Mouse (Mus musculus): ENCODE results near the gene Trnp1. TPM values are rescaled to one million over a fixed set of nuclear protein-coding genes. Genes with fewer than 3 reads are reported as not detected.
A peak's percentile ranks its signal among the peaks of the same experiment; 100 is the strongest.

Trnp1 gene
- total and polyA plus RNA-seq, 2 experiments from 2014 or later: 14.3 to 25.7 TPM

DNA sequence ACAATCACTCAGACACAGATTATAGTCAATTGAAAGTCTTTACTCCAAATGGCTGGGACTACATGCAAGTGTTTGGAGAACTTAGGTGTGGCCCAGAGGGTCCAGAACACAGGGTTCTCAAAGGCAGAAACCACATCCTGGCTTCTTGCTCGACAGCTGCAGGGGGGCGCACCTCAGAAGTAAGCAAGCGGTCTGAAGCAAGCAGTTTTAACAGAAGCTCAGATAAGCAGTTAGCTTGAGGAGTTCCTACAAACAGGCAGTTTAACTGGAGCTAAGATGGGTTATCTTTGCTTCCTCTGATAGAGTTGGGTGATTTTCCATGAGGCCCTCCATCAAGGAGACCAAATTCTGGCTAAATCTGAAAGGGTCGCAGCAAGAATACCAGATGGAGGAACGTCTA lies 8.2 kb upstream of the Trnp1 start:
- no peak for TF ChIP-seq CTCF (IDR thresholded peaks at IDR 0.05; ENCODE audit: low read depth)

DNA sequence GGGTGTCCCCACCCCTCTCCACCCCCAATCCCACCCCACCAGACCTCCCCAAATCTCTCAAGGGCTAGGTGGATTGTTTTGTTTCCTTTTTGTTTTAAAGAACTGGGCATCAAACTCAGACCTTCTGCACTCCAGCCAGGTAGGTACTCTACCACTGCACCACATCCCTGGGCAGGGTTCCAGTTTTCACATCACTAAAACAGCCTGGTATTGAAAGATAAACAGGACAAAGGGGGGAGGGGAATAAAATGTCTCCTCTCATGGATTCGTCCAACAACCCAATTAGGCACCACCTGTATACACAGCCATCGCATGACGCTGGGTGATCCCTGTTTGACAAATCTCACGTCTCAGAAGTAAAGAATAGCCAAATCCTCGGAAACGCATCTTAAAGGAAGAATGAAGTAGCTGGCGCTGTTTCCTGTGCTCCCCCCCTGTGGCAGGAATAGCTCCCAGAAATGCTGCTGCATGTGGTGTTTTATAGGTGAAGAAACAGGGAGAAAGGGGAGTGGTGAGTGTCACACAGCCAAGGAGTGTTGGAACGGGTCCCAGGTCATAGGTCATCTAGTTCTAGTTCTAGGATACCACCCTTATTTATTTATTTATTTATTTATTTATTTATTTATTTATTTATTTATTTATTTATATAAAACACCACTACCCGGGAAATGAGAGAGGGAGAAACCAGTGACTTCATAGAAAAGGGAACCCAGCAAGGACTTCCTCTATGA lies 6.6 kb upstream of the Trnp1 start:
- no peak overlapping the region for H3K27ac ChIP-seq (ENCODE audit: low read depth, low read length)
- 56% methylated on average over 9 of the region's 9 CpGs for WGBS
- H3K4me2 ChIP-seq (ENCODE audit: low read depth): no peak overlapping the region

More for the DNA sequence above, 8.2 kb upstream of the Trnp1 start:
- H3K9ac ChIP-seq: no peak overlapping the region
- no peak for ATAC-seq
- no peak overlapping the region for H3K27ac ChIP-seq (ENCODE audit: low read depth, low read length)
- no peak overlapping the region for H3K4me2 ChIP-seq (ENCODE audit: low read depth)
- H3K4me1 ChIP-seq (ENCODE audit: insufficient read depth): no peaks in the 10 kb centered on the region
- H3K36me3 ChIP-seq (ENCODE audit: insufficient read depth): no peaks in the 10 kb centered on the region
- no peaks in the 10 kb centered on the region for H3K9me3 ChIP-seq (ENCODE audit: low read length)
- 75% methylated on average over 5 of the region's 5 CpGs for WGBS
- no peak overlapping the region for H3K4me3 ChIP-seq (ENCODE audit: low read depth, low read length)
- H3K27me3 ChIP-seq (ENCODE audit: insufficient read depth, low read length): no peaks in the 10 kb centered on the region; the same call in 1 of the 2 replicates
- no peak for DNase-seq

DNA sequence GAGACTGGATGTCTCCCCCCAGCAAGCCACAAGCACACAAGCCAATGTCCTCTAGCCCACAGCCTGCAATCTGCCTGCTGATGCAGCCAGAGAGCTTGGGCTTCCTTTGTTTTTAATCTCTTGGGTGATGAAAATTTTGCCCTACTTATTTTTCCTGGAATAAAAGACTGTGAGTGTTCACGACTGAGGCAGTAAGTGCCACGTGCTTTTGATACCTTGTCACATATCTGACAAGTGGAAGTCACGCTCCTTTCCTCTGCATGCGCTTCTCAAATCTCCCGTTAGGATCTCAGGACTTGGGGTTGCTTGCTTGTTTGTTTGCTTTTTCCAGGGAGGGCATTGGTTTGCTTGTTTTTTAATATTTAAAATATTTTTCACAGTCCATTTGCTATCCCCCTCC lies 6.0 kb upstream of the Trnp1 start:
- no peak overlapping the region for H3K27ac ChIP-seq (ENCODE audit: low read depth, low read length)
- no peaks in the 10 kb centered on the region for H3K9me3 ChIP-seq (ENCODE audit: low read length)
- WGBS: 33% methylated on average over 5 of the region's 5 CpGs
- no peaks in the 10 kb centered on the region for H3K4me1 ChIP-seq (ENCODE audit: insufficient read depth)
- H3K27me3 ChIP-seq (ENCODE audit: insufficient read depth, low read length): peaks cover 4% of the 10 kb centered on the region
- H3K9ac ChIP-seq: no peak overlapping the region
- H3K4me2 ChIP-seq (ENCODE audit: low read depth): no peak overlapping the region
- ATAC-seq: no peak
- no peak for TF ChIP-seq CTCF (IDR thresholded peaks at IDR 0.05; ENCODE audit: low read depth)
- DNase-seq: no peak
- no peaks in the 10 kb centered on the region for H3K36me3 ChIP-seq (ENCODE audit: insufficient read depth)
- H3K4me3 ChIP-seq (ENCODE audit: low read depth, low read length): no peak overlapping the region

More for the DNA sequence above, 6.6 kb upstream of the Trnp1 start:
- no peaks in the 10 kb centered on the region for H3K36me3 ChIP-seq (ENCODE audit: insufficient read depth)
- H3K4me1 ChIP-seq (ENCODE audit: insufficient read depth): no peaks in the 10 kb centered on the region
- DNase-seq (no peak), ATAC-seq (no peak)
- no peak for TF ChIP-seq CTCF (IDR thresholded peaks at IDR 0.05; ENCODE audit: low read depth)
- no peak overlapping the region for H3K4me3 ChIP-seq (ENCODE audit: low read depth, low read length)
- no peaks in the 10 kb centered on the region for H3K9me3 ChIP-seq (ENCODE audit: low read length)
- H3K27me3 ChIP-seq (ENCODE audit: insufficient read depth, low read length): no peaks in the 10 kb centered on the region; the same call in 1 of the 2 replicates
- H3K9ac ChIP-seq: no peak overlapping the region

DNA sequence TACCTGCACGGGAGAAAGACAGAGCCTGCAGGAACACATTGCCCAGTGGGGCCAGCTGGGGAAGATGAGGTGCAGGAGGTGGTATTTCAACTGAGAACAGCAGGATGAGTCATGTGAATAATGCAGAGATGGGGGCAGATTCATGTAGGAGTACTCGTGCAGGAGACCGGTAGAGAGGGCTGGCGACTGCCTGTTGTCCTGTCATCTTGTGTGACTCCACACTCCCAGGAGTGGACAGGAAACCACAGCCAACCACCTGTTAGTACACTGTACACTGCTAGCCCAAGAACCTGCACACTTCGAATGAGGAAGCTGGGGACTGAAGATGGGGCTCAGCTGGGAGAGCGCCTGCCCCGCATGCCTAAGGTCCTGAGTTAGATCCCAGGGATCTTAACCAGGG lies 3.2 kb upstream of the Trnp1 start:
- H3K27me3 ChIP-seq (ENCODE audit: insufficient read depth, low read length): peaks cover 17% of the 10 kb centered on the region
- 0 out of 2 replicates have a peak, but pooled peaks cover 5% of the 10 kb centered on the region for H3K4me1 ChIP-seq (ENCODE audit: insufficient read depth)
- no peaks in the 10 kb centered on the region for H3K36me3 ChIP-seq (ENCODE audit: insufficient read depth)
- ATAC-seq: no peak
- 67% methylated on average over 7 of the region's 7 CpGs for WGBS
- no peak for TF ChIP-seq CTCF (IDR thresholded peaks at IDR 0.05; ENCODE audit: low read depth)
- no peak for DNase-seq
- no peak overlapping the region for H3K27ac ChIP-seq (ENCODE audit: low read depth, low read length)
- no peaks in the 10 kb centered on the region for H3K9me3 ChIP-seq (ENCODE audit: low read length)
- H3K4me3 ChIP-seq (ENCODE audit: low read depth, low read length): no peak overlapping the region
- no peak overlapping the region for H3K4me2 ChIP-seq (ENCODE audit: low read depth)
- no peak overlapping the region for H3K9ac ChIP-seq

DNA sequence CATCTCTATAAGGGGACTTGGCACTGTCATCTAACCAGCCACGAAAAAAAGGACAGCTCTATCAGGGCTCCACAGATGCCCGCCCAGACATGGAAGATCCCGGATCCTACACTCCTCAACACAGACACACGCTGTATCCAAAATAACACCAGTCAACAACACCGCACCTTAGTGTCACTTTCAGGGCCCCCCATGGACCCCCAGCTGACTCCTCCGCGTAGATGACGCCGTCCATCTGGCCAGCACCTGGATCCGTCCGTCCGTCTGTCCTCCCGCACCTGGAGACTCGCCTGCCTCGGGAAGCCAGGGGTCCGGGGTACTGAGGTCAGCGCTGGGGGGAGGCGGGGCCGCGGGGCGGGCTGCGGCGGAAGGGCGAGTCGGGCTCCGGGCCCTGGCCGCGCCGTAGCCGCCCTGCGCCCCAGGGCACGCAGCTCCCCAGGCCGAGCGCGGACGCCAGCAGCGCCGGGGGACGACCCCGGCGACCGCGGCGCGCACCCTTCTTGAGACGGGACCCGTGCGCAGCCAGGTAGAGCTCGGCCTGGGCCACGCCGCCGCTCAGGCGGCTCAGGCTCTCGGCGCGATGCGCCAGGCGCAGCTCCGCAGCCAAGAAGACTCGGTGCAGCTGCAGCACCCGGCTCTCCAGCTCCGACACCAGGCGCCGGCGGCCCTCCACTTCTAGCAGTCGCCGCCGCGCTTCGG lies 740 bp downstream of the Trnp1 start:
- TF ChIP-seq CTCF (IDR thresholded peaks at IDR 0.05; ENCODE audit: low read depth): no peak
- WGBS: under 1% methylated on average over 57 of the region's 70 CpGs
- Histone ChIP-seq H3K27ac (ENCODE audit: low read depth, low read length) (peak overlapping the region; percentile 45; the same call in 1 of the 2 replicates), H3K9ac (peak overlapping the region; percentile 70), H3K36me3 (ENCODE audit: insufficient read depth) (no peaks in the 10 kb centered on the region), H3K4me2 (ENCODE audit: low read depth) (peak overlapping the region; percentile 98), H3K4me1 (ENCODE audit: insufficient read depth) (0 out of 2 replicates have a peak, but pooled peaks cover 5% of the 10 kb centered on the region), H3K4me3 (ENCODE audit: low read depth, low read length) (peak overlapping the region; percentile 82), H3K27me3 (ENCODE audit: insufficient read depth, low read length) (peaks cover 26% of the 10 kb centered on the region), H3K9me3 (ENCODE audit: low read length) (no peaks in the 10 kb centered on the region)
- ATAC-seq (peak; percentile 58), DNase-seq (no peak)

DNA sequence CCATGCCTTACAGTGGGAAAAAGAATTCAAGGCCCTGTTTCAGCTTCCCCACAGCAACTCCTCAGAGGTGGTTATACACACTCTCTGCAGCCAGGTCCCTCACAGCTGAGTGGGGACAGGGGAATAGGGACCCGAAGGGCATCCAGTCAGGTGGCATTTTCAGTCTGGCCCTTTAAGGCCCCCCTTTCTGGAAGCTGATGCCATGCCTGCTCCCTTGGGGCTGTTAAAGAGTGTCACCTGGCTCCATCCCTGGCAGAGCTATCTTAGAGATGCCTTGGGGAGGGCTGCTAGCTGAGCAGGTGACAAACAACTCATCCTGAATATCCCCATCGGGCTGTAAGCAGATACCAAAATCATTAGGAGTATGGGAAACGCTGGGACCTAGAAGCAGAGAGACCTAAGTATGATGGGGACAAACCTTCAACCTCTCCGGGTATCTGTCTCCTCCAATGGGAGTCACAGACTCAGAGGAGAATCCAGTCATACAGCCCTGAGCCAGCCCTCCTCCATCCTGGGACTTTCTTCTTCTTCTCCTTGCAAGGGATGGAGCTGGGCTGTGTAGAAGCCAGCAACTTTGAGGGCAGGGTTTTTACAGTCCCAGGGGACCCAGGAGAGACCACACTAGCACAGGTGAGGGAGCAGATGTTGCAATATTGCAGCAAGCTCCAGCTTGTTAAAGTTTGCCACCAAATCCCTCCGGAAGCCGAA lies 1.5 kb downstream of the Trnp1 start:
- WGBS: 24% methylated on average over 6 of the region's 6 CpGs
- H3K4me2 ChIP-seq (ENCODE audit: low read depth): peak overlapping the region; percentile 98
- no peak for DNase-seq
- H3K4me1 ChIP-seq (ENCODE audit: insufficient read depth): 0 out of 2 replicates have a peak, but pooled peaks cover 5% of the 10 kb centered on the region
- no peak for TF ChIP-seq CTCF (IDR thresholded peaks at IDR 0.05; ENCODE audit: low read depth)
- no peaks in the 10 kb centered on the region for H3K9me3 ChIP-seq (ENCODE audit: low read length)
- H3K4me3 ChIP-seq (ENCODE audit: low read depth, low read length): peak overlapping the region; percentile 82
- H3K27me3 ChIP-seq (ENCODE audit: insufficient read depth, low read length): peaks cover 26% of the 10 kb centered on the region
- no peak for ATAC-seq
- H3K27ac ChIP-seq (ENCODE audit: low read depth, low read length): no peak overlapping the region
- peak overlapping the region; percentile 70 for H3K9ac ChIP-seq
- H3K36me3 ChIP-seq (ENCODE audit: insufficient read depth): no peaks in the 10 kb centered on the region

Measured in forebrain, postnatal 0 days (tissue).